Mouse (Mus musculus): ENCODE measurements around the gene Zfp988.
"Not testable (repeated sequence)": the region's sequence is repeated elsewhere in the genome, so short reads cannot be mapped to it uniquely, and the experiment has no call there.

DNA sequence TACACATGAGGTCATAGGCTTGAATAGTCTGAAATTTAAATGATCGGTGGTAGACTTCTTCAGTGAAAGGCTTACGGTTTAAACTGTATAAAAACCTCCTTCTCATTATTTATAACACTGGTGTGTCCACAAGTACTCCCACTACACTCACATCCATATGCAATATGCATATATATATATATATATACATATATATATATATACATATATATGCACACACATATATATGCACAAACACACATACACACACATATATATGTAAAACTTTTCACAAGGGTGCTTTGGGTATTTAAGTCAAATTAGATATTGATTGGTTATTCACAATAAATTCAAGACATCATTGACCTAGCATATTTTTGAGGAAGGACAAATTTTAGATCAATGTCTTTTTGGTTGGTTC is 51.7 kb downstream of the Zfp988 start:
- not testable (repeated sequence) for TF ChIP-seq CTCF (IDR thresholded peaks at IDR 0.05; ENCODE audit: insufficient read depth, low read length); POLR2A (IDR thresholded peaks at IDR 0.05; ENCODE audit: borderline replicate concordance, extremely low read depth, low read depth, low read length)

Data from lung, adult 2 months (tissue).